Mouse (Mus musculus): Measurements from ENCODE around the gene Fbxw9.
A peak's percentile ranks its signal among the peaks of the same experiment; 100 is the strongest.

- TF ChIP-seq CTCF (IDR thresholded peaks at IDR 0.05 in 2 of 3, conservative IDR thresholded peaks at IDR 0.05 in 1 of 3; ENCODE audit: control insufficient read depth in 1 of 3, insufficient read depth in 1 of 3, low read depth in 2 of 3, low read length in 3 of 3, poor library complexity in 1 of 3, severe bottlenecking in 1 of 3) (no peak), ZC3H11A (IDR thresholded peaks at IDR 0.05; ENCODE audit: low read depth, low read length) (no peak), EP300 (IDR thresholded peaks at IDR 0.05; ENCODE audit: low read depth in 1 of 2, low read length in 2 of 2) (peak in 1 of 2 experiments; percentile 42; a peak in 1 of 4 replicates), BHLHE40 (IDR thresholded peaks at IDR 0.05; ENCODE audit: borderline replicate concordance, low read depth, low read length) (no peak), POLR2A (IDR thresholded peaks at IDR 0.05; ENCODE audit: control insufficient read depth in 1 of 2, insufficient read depth in 1 of 2, low read depth in 1 of 2, low read length in 2 of 2, poor library complexity in 1 of 2) (no peak), KAT2A (conservative IDR thresholded peaks at IDR 0.05; ENCODE audit: low read depth, low read length) (no peak), CHD1 (IDR thresholded peaks at IDR 0.05; ENCODE audit: low read depth, low read length) (no peak), MEF2A (IDR thresholded peaks at IDR 0.05; ENCODE audit: extremely low read depth, insufficient replicate concordance, low read depth, low read length, poor library complexity, severe bottlenecking) (no peak), SMC3 (IDR thresholded peaks at IDR 0.05; ENCODE audit: low read depth, low read length) (no peak), MAZ (IDR thresholded peaks at IDR 0.05; ENCODE audit: low read depth, low read length) (no peak), POLR2AphosphoS2 (IDR thresholded peaks at IDR 0.05; ENCODE audit: low read length) (no peak), USF1 (IDR thresholded peaks at IDR 0.05; ENCODE audit: low read depth, low read length) (no peak), ELF1 (IDR thresholded peaks at IDR 0.05; ENCODE audit: low read depth, low read length) (0 out of 2 replicates have a peak, but pooled peaks have one; percentile 19), RCOR1 (IDR thresholded peaks at IDR 0.05; ENCODE audit: low read depth, low read length) (no peak)
These were observed 40.3 kb downstream of the Fbxw9 start for GRCm38 (mm10) chr8:85100076-85100665.
